Mouse (Mus musculus) heart, embryonic 13.5 days (tissue): Measurements from ENCODE around the gene Ehd2. TPM values are rescaled to one million over a fixed set of nuclear protein-coding genes. Genes with fewer than 3 reads are reported as not detected.

ENCODE experiments used
- ATAC-seq: fragments of 200-750 bp; cut with Nextera tagmentation; 2 replicates; pipeline ENCODE4 v1.8.0; 2017; ENCODE audit warnings: moderate TSS enrichment; ENCODE audit not compliant: insufficient number of reproducible peaks, low FRiP score, low TSS enrichment; ENCODE audit errors: extremely low read depth
- H3K27ac ChIP-seq: fragments of 300-500 bp; sonication (generic); replicated peaks from 2 replicates; pipeline ENCODE4 v1.5.1; 2015; ENCODE audit warnings: moderate library complexity, mild to moderate bottlenecking, inconsistent platforms
- H3K27me3 ChIP-seq: fragments of 300-500 bp; sonication (generic); replicated peaks from 2 replicates; pipeline ENCODE4 v1.6.1; 2015; ENCODE audit warnings: mild to moderate bottlenecking, inconsistent platforms
- H3K36me3 ChIP-seq: fragments of 300-500 bp; sonication (generic); 2 replicates; pipeline ENCODE4 v1.6.1; 2015; ENCODE audit warnings: mild to moderate bottlenecking, inconsistent platforms
- H3K4me1 ChIP-seq: fragments of 300-500 bp; sonication (generic); 2 replicates; pipeline ENCODE4 v1.6.1; 2015; ENCODE audit warnings: inconsistent platforms
- H3K4me2 ChIP-seq: fragments of 300-500 bp; sonication (generic); 2 replicates; pipeline ENCODE4 v1.6.1; 2015; ENCODE audit warnings: inconsistent platforms, mild to moderate bottlenecking, moderate library complexity
- H3K4me3 ChIP-seq: fragments of 300-500 bp; sonication (generic); 2 replicates; pipeline ENCODE4 v1.5.1; 2015; ENCODE audit warnings: moderate library complexity, mild to moderate bottlenecking, inconsistent platforms
- H3K9ac ChIP-seq: fragments of 300-500 bp; sonication (generic); 2 replicates; pipeline ENCODE4 v1.6.1; 2015; ENCODE audit warnings: inconsistent platforms, mild to moderate bottlenecking, moderate library complexity
- H3K9me3 ChIP-seq: fragments of 300-500 bp; sonication (generic); 2 replicates; pipeline ENCODE4 v1.6.1; 2016; ENCODE audit warnings: inconsistent platforms
- WGBS: fragments of 180-500 bp; shearing (Covaris S2); methylation state at CpG from one replicate; pipeline ENCODE4 v1.1.7; 2015; ENCODE audit warnings: mixed read lengths; 5-methylcytosine and 5-hydroxymethylcytosine counted together
- polyA plus RNA-seq: library from polyadenylated mRNA; unstranded; fragments of >200 nt; fragmentation: Nextera tagmentation; extraction: Ambion mirVana; gene quantifications from 2 replicates; pipeline ENCODE4 v1.2.1, GENCODE M21; 2015

The Ehd2 gene
- polyA plus RNA-seq: 37.4 and 40.2 TPM in 2 replicates

GRCm38 (mm10) chr7:15967312-15967711 is at the start of gene Ehd2:
Gene Ehd2 (minus strand): TSS chr7:15967567.
- Histone ChIP-seq H3K4me1 (peaks cover 35% of the 10 kb centered on the region), H3K27ac (peak within 1 kb of the TSS; percentile 36; the same call in 1 of the 2 replicates), H3K36me3 (peaks cover 39% of the 10 kb centered on the region), H3K9ac (peak within 1 kb of the TSS; percentile 86), H3K4me3 (peak within 1 kb of the TSS; percentile 63), H3K4me2 (peak within 1 kb of the TSS; percentile 72), H3K9me3 (no peaks in the 10 kb centered on the region), H3K27me3 (no peaks in the 10 kb centered on the region)
- WGBS: under 1% methylated on average over 15 of the region's 22 CpGs
- peak; percentile 79 for ATAC-seq

GRCm38 (mm10) chr7:16015384-16015783 is 48.0 kb upstream of the Ehd2 start:
- no peak overlapping the region for H3K4me3 ChIP-seq
- ATAC-seq: no peak
- H3K4me2 ChIP-seq: no peak overlapping the region
- H3K4me1 ChIP-seq: peaks cover 50% of the 10 kb centered on the region
- H3K27ac ChIP-seq: peak overlapping the region; percentile 56
- no peaks in the 10 kb centered on the region for H3K27me3 ChIP-seq
- peaks cover 16% of the 10 kb centered on the region; the same call in 1 of the 2 replicates for H3K36me3 ChIP-seq
- 87% methylated on average over 5 of the region's 5 CpGs for WGBS
- H3K9ac ChIP-seq: no peak overlapping the region
- H3K9me3 ChIP-seq: no peaks in the 10 kb centered on the region

- H3K4me2 ChIP-seq: no peak overlapping the region
- WGBS: 77% methylated on average over 8 of the region's 8 CpGs
- H3K4me3 ChIP-seq: no peak overlapping the region
- H3K27me3 ChIP-seq: no peaks in the 10 kb centered on the region
- peaks cover 16% of the 10 kb centered on the region; the same call in 1 of the 2 replicates for H3K36me3 ChIP-seq
- H3K9ac ChIP-seq: no peak overlapping the region
- peak overlapping the region; percentile 56 for H3K27ac ChIP-seq
- H3K9me3 ChIP-seq: no peaks in the 10 kb centered on the region
- ATAC-seq: no peak
- peaks cover 51% of the 10 kb centered on the region for H3K4me1 ChIP-seq
Observed at GRCm38 (mm10) chr7:16014521-16015175, 47.3 kb upstream of the Ehd2 start.

GRCm38 (mm10) chr7:16013722-16014275 is 46.4 kb upstream of the Ehd2 start:
- no peak overlapping the region for H3K27ac ChIP-seq
- no peaks in the 10 kb centered on the region for H3K27me3 ChIP-seq
- no peak overlapping the region for H3K4me2 ChIP-seq
- WGBS: 75% methylated on average over 5 of the region's 5 CpGs
- H3K4me3 ChIP-seq: no peak overlapping the region
- no peaks in the 10 kb centered on the region for H3K9me3 ChIP-seq
- peaks cover 16% of the 10 kb centered on the region; the same call in 1 of the 2 replicates for H3K36me3 ChIP-seq
- no peak for ATAC-seq
- peaks cover 46% of the 10 kb centered on the region for H3K4me1 ChIP-seq
- no peak overlapping the region for H3K9ac ChIP-seq

- Histone ChIP-seq H3K4me1 (peaks cover 46% of the 10 kb centered on the region), H3K9me3 (no peaks in the 10 kb centered on the region), H3K36me3 (peaks cover 16% of the 10 kb centered on the region; the same call in 1 of the 2 replicates), H3K4me3 (no peak overlapping the region), H3K9ac (no peak overlapping the region), H3K27me3 (no peaks in the 10 kb centered on the region), H3K4me2 (no peak overlapping the region), H3K27ac (no peak overlapping the region)
- no peak for ATAC-seq
- whole genome bisulfite sequencing: 79% methylated on average over 11 of the region's 11 CpGs
Observed at GRCm38 (mm10) chr7:16012576-16013263, 45.4 kb upstream of the Ehd2 start.

GRCm38 (mm10) chr7:16011418-16012085 is 44.2 kb upstream of the Ehd2 start:
- Histone ChIP-seq H3K27me3 (no peaks in the 10 kb centered on the region), H3K27ac (no peak overlapping the region), H3K4me1 (peaks cover 46% of the 10 kb centered on the region), H3K9ac (0 out of 2 replicates have a peak overlapping the region, but pooled peaks have one; percentile 10), H3K4me3 (no peak overlapping the region), H3K9me3 (no peaks in the 10 kb centered on the region), H3K4me2 (no peak overlapping the region), H3K36me3 (peaks cover 23% of the 10 kb centered on the region; the same call in 1 of the 2 replicates)
- ATAC-seq: no peak
- WGBS: 65% methylated on average over 7 of the region's 7 CpGs

- 56% methylated on average over 5 of the region's 5 CpGs for WGBS
Observed at GRCm38 (mm10) chr7:16010649-16011048, 43.3 kb upstream of the Ehd2 start.

GRCm38 (mm10) chr7:16009636-16010035 is 42.3 kb upstream of the Ehd2 start:
- H3K4me2 ChIP-seq: no peak overlapping the region
- H3K27ac ChIP-seq: no peak overlapping the region
- ATAC-seq: no peak
- no peak overlapping the region for H3K4me3 ChIP-seq
- peaks cover 33% of the 10 kb centered on the region for H3K36me3 ChIP-seq
- no peaks in the 10 kb centered on the region for H3K9me3 ChIP-seq
- H3K27me3 ChIP-seq: no peaks in the 10 kb centered on the region
- H3K4me1 ChIP-seq: peaks cover 43% of the 10 kb centered on the region
- 84% methylated on average over 7 of the region's 7 CpGs for WGBS
- H3K9ac ChIP-seq: no peak overlapping the region

More at GRCm38 (mm10) chr7:16010649-16011048, 43.3 kb upstream of the Ehd2 start:
- Histone ChIP-seq H3K36me3 (peaks cover 31% of the 10 kb centered on the region), H3K27ac (no peak overlapping the region), H3K27me3 (no peaks in the 10 kb centered on the region), H3K4me3 (no peak overlapping the region), H3K9me3 (no peaks in the 10 kb centered on the region), H3K4me2 (no peak overlapping the region), H3K4me1 (peaks cover 46% of the 10 kb centered on the region), H3K9ac (no peak overlapping the region)
- no peak for ATAC-seq

GRCm38 (mm10) chr7:16005020-16005419 is 37.7 kb upstream of the Ehd2 start:
- Histone ChIP-seq H3K9ac (no peak overlapping the region), H3K4me2 (no peak overlapping the region), H3K36me3 (peaks cover 21% of the 10 kb centered on the region), H3K9me3 (no peaks in the 10 kb centered on the region), H3K27me3 (no peaks in the 10 kb centered on the region), H3K4me1 (peaks cover 45% of the 10 kb centered on the region), H3K4me3 (no peak overlapping the region), H3K27ac (no peak overlapping the region)
- ATAC-seq: no peak
- WGBS: 77% methylated on average over 3 of the region's 3 CpGs

GRCm38 (mm10) chr7:16004177-16004856 is 37.0 kb upstream of the Ehd2 start:
- Histone ChIP-seq H3K27ac (no peak overlapping the region), H3K36me3 (peaks cover 23% of the 10 kb centered on the region), H3K4me3 (no peak overlapping the region), H3K4me2 (no peak overlapping the region), H3K9ac (no peak overlapping the region), H3K27me3 (no peaks in the 10 kb centered on the region), H3K9me3 (no peaks in the 10 kb centered on the region), H3K4me1 (peaks cover 47% of the 10 kb centered on the region)
- 73% methylated on average over 12 of the region's 12 CpGs for WGBS
- no peak for ATAC-seq
